Mouse (Mus musculus): ENCODE data around the gene D030056L22Rik.

GRCm38 (mm10) chr19:18749598-18750339 lies 36.8 kb downstream of the D030056L22Rik start, which contains the start of gene Trpm6:
- TF ChIP-seq TAL1 (conservative IDR thresholded peaks at IDR 0.05; ENCODE audit: low read depth, low read length) = no peak
- TF ChIP-seq CTCF (IDR thresholded peaks at IDR 0.05; ENCODE audit: low read depth, low read length) = no peak
- no peak for TF ChIP-seq GATA1 (IDR thresholded peaks at IDR 0.05; ENCODE audit: borderline replicate concordance, low read length)
- no peak for TF ChIP-seq POLR2AphosphoS5 (IDR thresholded peaks at IDR 0.05; ENCODE audit: insufficient replicate concordance, low read depth, low read length)
